Mouse (Mus musculus) yolk sac, embryonic 10.5 days (tissue): ENCODE measurements at regions not wholly inside any gene's neighbourhood (a gene's known extent, or its start where the extent isn't known, plus 50 kb on each side); places are given as distances from the start of the nearest gene placed in this dataset.
"Not testable (repeated sequence)": the region's sequence is repeated elsewhere in the genome, so short reads cannot be mapped to it uniquely, and the experiment has no call there.

Source experiments
- DNase-seq: peaks from one replicate; pipeline ENCODE4 v3.0.0-alpha.2; 2017; ENCODE audit warnings: low spot score

DNA sequence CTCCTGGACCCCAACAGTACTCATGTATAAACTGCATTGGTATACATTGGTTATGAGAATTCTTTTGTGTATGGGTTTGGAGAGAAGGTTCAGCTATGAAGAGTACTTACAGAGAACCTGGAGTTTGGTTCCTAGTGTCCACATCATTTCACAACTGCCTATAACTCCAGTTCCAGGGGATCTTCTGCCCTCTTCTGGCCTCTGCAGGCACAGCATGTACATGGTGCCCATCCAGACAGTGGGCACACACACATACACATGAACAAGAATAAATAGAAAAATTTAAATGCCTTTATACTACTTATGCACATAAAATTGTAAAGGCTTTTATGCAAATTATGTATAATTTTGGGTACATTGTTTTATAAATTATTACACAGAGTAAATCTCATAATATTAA is 59.9 kb upstream of the Spon1 start:
- DNase-seq: no peak

GRCm38 (mm10) chr7:113707596-113707995 is 58.2 kb upstream of the Spon1 start:
- DNase-seq: no peak

GRCm38 (mm10) chr7:113710541-113711270 is 55.1 kb upstream of the Spon1 start:
- no peak for DNase-seq

DNA sequence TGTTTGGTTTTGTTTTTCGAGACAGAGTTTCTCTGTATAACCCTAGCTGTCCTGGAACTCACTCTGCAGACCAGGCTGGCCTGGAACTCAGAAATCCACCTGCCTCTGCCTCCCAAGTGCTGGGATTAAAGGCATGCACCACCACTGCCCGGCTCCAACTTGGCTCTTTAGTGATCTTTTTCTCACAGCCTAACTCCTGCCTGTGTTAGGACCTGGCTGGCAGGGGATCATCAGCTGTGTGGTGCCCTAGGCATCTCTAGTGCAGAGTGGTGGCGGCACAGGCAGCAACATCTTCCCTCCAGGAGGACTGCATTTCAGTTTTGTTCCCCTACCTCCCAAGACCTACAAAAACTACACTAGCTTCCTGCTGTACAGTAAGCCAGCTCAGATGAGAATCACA is 54.4 kb upstream of the Spon1 start:
- DNase-seq: not testable (repeated sequence)
